Mouse (Mus musculus) olfactory bulb, adult 2 months (tissue): Measurements from ENCODE around the gene Crip1.

Experiments
- CTCF ChIP-seq: fragments of 200-500 bp; IDR thresholded peaks from 2 replicates; pipeline ENCODE4 v1.5.1; 2012; ENCODE audit warnings: low read depth, mild to moderate bottlenecking, low read length, moderate library complexity; ENCODE audit not compliant: insufficient read depth
- POLR2A ChIP-seq: fragments of 200-500 bp; IDR thresholded peaks from 2 replicates; pipeline ENCODE4 v1.6.1; 2012; ENCODE audit warnings: mild to moderate bottlenecking, low read depth, low read length, moderate library complexity; ENCODE audit not compliant: insufficient read depth

DNA sequence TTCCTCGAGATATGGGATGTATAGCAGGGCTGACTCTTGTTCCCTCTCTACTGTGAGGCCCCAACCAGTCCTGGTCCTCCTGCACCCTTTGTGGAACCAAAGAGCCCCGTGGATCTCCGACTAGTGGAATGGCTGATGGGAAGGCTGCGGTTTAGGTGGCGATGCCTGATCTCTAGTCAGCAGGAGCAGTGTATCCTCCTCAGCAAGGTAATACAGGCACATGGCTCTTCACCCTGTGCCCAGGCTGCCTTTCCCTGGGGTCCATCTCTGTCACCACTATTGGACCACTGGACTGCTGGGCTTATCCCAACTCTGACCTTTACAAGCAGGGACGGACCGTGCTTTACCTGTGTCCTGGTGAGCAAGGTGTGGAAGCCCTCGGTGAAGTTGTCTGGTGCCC is 11.4 kb downstream of the Crip1 start:
- no peak for TF ChIP-seq CTCF
- TF ChIP-seq POLR2A = no peak
